Mouse (Mus musculus) kidney, adult 2 months (tissue): ENCODE data around the gene Inppl1.

Source experiments
- CTCF ChIP-seq: fragments of 200-500 bp; conservative IDR thresholded peaks from 2 replicates; pipeline ENCODE4 v1.5.1; 2011; ENCODE audit warnings: low read depth, mild to moderate bottlenecking, control low read depth, low read length, moderate library complexity, mixed read lengths; ENCODE audit not compliant: insufficient read depth, insufficient read length
- POLR2A ChIP-seq: fragments of 200-500 bp; IDR thresholded peaks from one replicate; pipeline ENCODE4 v1.6.1; 2011; ENCODE audit warnings: low read depth, low read length, control low read depth

GRCm38 (mm10) chr7:101869163-101869500 lies 31.1 kb upstream of the Inppl1 start:
- TF ChIP-seq POLR2A: no peak
- TF ChIP-seq CTCF: no peak
